Mouse (Mus musculus) intestine, embryonic 16.5 days (tissue): ENCODE data around the gene Olfr1414. TPM values are rescaled to one million over a fixed set of nuclear protein-coding genes. Genes with fewer than 3 reads are reported as not detected.

Experiments used
- ATAC-seq: fragments of 200-750 bp; cut with Nextera tagmentation; 2 replicates; pipeline ENCODE4 v1.8.0; 2017; ENCODE audit warnings: moderate TSS enrichment, moderate library complexity
- H3K27ac ChIP-seq: fragments of 300-500 bp; sonication (generic); 2 replicates; pipeline ENCODE4 v1.5.1; 2014; ENCODE audit warnings: mild to moderate bottlenecking, low read length
- H3K27me3 ChIP-seq: fragments of 300-500 bp; sonication (generic); replicated peaks from 2 replicates; pipeline ENCODE4 v1.6.1; 2014; ENCODE audit warnings: low read length, control low read depth, mixed read lengths; ENCODE audit not compliant: control insufficient read depth, insufficient read depth
- H3K36me3 ChIP-seq: fragments of 300-500 bp; sonication (generic); 2 replicates; pipeline ENCODE4 v1.6.1; 2014; ENCODE audit warnings: low read length, control low read depth; ENCODE audit not compliant: control insufficient read depth, insufficient read depth
- H3K4me1 ChIP-seq: fragments of 300-500 bp; sonication (generic); 2 replicates; pipeline ENCODE4 v1.6.1; 2014; ENCODE audit warnings: low read length, control low read depth, mixed read lengths; ENCODE audit not compliant: control insufficient read depth, insufficient read depth
- H3K4me2 ChIP-seq: fragments of 300-500 bp; sonication (generic); 2 replicates; pipeline ENCODE4 v1.6.1; 2014; ENCODE audit warnings: low read depth, low read length, control low read depth
- H3K4me3 ChIP-seq: fragments of 300-500 bp; sonication (generic); 2 replicates; pipeline ENCODE4 v1.5.1; 2014; ENCODE audit warnings: mild to moderate bottlenecking, low read length
- H3K9ac ChIP-seq: fragments of 300-500 bp; sonication (generic); 2 replicates; pipeline ENCODE4 v1.6.1; 2014; ENCODE audit warnings: low read depth, low read length
- H3K9me3 ChIP-seq: fragments of 300-500 bp; sonication (generic); 2 replicates; pipeline ENCODE4 v1.6.1; 2016; ENCODE audit warnings: low read length, control low read depth; ENCODE audit not compliant: control insufficient read depth
- WGBS: fragments of 180-500 bp; shearing (Covaris S2); extraction: QIAGEN DNeasy Blood & Tissue Kit; methylation state at CpG from one replicate; pipeline ENCODE4 v1.1.7; 2014; 5-methylcytosine and 5-hydroxymethylcytosine counted together
- microRNA-seq: library from miRNA; unstranded; fragments of <30 nt; microRNA quantifications from one replicate; pipeline ENCODE4, GENCODE M21; 2016
- polyA plus RNA-seq: library from polyadenylated mRNA; unstranded; fragments of >200 nt; fragmentation: Nextera tagmentation; extraction: Ambion mirVana; gene quantifications from 2 replicates; pipeline ENCODE4 v1.2.1, GENCODE M21; 2015

Gene Olfr1414
- polyA plus RNA-seq, 1 experiment from 2014 or later: not detected

DNA sequence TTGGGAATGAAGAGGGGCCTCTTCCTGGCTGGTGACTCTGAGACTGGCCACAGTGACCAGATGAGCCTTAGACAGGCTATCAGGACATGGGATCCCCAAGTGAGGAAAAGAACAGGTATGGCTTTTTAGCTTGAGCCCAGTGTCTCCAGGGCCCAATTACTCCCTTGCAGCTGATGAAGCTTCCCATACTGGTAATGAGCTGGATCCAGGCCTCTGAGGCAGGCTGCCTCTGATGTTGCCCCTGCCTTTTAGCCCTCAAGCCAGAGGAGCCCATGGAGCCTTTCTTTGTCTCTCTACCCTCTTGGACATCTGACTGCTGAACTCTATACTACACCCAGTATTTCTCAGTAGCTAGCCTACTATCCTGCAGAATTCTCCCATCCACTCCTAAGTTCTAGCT lies 33.4 kb downstream of the Olfr1414 start, which contains the start of gene Olfr1416:
Gene Olfr1416 (minus strand): TSS at position 101 of the 400 bp plus-strand sequence.
- no peaks in the 10 kb centered on the region for H3K36me3 ChIP-seq
- H3K27ac ChIP-seq: no peak within 1 kb of the TSS
- H3K9ac ChIP-seq: no peak within 1 kb of the TSS
- H3K4me3 ChIP-seq: no peak within 1 kb of the TSS
- H3K4me2 ChIP-seq: no peak within 1 kb of the TSS
- ATAC-seq: no peak
- 0 out of 2 replicates have a peak, but pooled peaks cover 2% of the 10 kb centered on the region for H3K27me3 ChIP-seq
- H3K4me1 ChIP-seq: no peaks in the 10 kb centered on the region
- H3K9me3 ChIP-seq: no peaks in the 10 kb centered on the region

DNA sequence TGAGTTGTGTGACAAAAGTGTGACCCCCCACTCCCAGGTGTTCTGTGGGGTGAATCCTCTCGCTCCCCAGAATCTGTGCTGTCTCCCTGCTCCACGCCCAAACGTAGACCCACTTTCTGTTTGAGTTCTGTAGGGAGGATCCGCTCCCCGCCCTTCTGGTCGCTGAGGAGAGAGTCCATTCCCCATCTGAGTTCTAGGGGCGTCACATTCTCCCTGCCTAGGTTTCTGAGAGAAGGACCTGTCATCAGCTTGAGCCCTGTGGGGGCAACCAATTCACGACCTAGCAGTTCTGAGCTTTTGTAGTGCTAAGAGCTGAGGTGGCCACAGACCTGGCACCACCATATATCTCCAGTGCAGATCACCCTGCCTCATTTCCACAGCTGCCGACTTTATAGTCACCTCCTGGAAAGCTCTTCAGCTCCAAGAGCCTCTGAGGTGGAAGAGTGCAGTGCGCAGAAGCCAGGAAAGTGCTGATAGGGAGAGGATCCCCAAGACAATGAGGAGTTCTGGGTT lies 44.3 kb downstream of the Olfr1414 start:
- WGBS: 2% methylated on average over 10 of the region's 10 CpGs
- Histone ChIP-seq H3K4me1 (peaks cover 13% of the 10 kb centered on the region; the same call in 1 of the 2 replicates), H3K27me3 (no peaks in the 10 kb centered on the region; the same call in 1 of the 2 replicates), H3K27ac (peak overlapping the region; percentile 33), H3K9me3 (no peaks in the 10 kb centered on the region), H3K4me2 (peak overlapping the region; percentile 92), H3K36me3 (peaks cover 2% of the 10 kb centered on the region; the same call in 1 of the 2 replicates), H3K4me3 (peak overlapping the region; percentile 94), H3K9ac (peak overlapping the region; percentile 75)
- peak; percentile 78 for ATAC-seq

DNA sequence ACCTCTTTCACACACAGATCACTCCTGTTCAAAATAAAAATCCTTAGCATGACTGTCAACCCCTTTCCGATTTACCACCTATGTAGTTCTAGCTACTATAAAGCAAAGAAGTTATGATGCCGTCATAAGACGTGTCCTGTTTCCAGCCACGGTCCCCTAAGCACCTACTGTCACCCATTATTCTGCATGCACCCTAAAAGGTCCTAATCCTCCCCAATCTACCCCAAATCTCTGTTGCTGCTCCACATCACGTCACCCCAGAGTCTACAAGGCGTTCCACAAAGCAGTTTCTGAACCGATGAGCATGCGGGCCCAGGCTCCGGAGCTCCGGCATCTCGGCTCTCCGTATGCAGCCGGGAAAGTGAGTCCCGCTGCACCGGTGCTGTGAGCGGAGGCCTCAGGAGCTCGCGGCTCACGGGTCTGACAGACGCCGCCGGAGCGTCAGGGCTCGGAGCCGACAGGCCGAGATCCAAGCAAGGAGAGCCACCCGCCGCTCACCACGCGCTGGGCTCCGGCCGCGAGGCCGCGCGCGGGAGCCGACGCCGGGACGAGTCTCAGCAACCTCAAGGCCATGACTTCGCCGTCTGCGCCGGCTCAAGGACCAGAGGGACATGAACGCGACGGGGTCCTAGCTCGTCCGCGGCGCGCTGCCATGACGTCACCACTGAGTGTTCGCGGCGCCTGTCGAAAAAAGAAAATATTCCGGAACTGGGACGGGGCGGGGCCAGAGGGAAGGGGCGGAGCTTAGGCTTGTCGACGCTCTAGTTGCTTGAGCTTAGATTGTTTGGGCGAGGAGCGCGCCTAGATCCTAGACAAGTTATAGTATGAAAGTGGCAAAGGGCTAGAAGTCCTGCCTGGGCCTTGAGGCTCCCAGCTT lies 45.1 kb downstream of the Olfr1414 start, which contains the start of gene Ndufa10:
Gene Ndufa10 (minus strand): TSS at position 696 of the 877 bp plus-strand sequence.
- peaks cover 4% of the 10 kb centered on the region; the same call in 1 of the 2 replicates for H3K36me3 ChIP-seq
- peak; percentile 95 for ATAC-seq
- H3K27ac ChIP-seq: peak within 1 kb of the TSS; percentile 76
- no peaks in the 10 kb centered on the region; the same call in 1 of the 2 replicates for H3K27me3 ChIP-seq
- H3K4me3 ChIP-seq: peak within 1 kb of the TSS; percentile 94
- H3K9me3 ChIP-seq: no peaks in the 10 kb centered on the region
- H3K4me2 ChIP-seq: peak within 1 kb of the TSS; percentile 92
- under 1% methylated on average over 67 of the region's 67 CpGs for WGBS
- H3K4me1 ChIP-seq: peaks cover 13% of the 10 kb centered on the region; the same call in 1 of the 2 replicates
- peak within 1 kb of the TSS; percentile 96 for H3K9ac ChIP-seq

DNA sequence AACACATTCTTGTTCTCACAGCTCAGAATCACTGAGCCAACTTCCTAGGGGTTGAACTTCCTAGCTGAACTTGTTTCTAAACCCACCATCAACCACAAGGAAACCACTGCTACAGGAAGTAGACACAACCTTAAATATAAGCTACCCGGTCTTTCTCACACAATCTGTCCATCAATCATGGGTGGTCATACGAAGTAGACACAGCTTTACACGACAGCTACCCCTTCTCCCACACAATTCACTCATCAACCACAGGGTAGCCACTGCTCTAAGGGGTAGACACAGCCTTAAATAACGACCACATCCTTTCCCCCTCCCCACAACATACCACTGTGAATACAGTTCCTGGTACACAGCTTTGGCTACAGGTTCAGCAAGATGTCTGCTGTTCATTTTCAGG lies 49.6 kb downstream of the Olfr1414 start:
- peaks cover 8% of the 10 kb centered on the region; the same call in 1 of the 2 replicates for H3K4me1 ChIP-seq
- no peak overlapping the region for H3K4me2 ChIP-seq
- ATAC-seq: no peak
- H3K36me3 ChIP-seq: peaks cover 22% of the 10 kb centered on the region
- no peaks in the 10 kb centered on the region for H3K27me3 ChIP-seq
- WGBS: 81% methylated on average over 4 of the region's 4 CpGs
- H3K9ac ChIP-seq: no peak overlapping the region
- H3K27ac ChIP-seq: no peak overlapping the region
- no peak overlapping the region for H3K4me3 ChIP-seq
- H3K9me3 ChIP-seq: no peaks in the 10 kb centered on the region

DNA sequence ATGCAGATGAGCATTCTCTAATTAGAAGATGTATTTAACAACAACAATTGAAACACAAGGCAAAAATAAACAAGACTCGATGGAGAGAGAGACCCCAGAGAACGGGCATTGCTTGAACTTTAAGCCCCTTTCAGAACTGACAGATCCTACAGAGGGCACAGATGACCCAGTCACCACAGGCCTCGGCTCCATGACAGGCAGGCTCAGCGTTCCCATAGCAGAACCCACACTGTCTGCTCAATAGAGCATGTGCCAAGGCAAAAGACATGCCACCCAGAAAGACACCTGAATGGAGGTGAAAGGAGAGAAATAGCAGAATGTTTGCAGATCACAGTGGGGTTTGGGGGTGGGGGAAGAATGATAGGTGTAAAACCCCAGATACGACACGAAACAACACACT lies 60.0 kb downstream of the Olfr1414 start:
- H3K4me1 ChIP-seq: no peaks in the 10 kb centered on the region
- WGBS: 90% methylated on average over 6 of the region's 6 CpGs
- no peak overlapping the region for H3K4me2 ChIP-seq
- no peak overlapping the region for H3K27ac ChIP-seq
- H3K27me3 ChIP-seq: no peaks in the 10 kb centered on the region
- H3K36me3 ChIP-seq: peaks cover 23% of the 10 kb centered on the region
- H3K9me3 ChIP-seq: no peaks in the 10 kb centered on the region
- H3K4me3 ChIP-seq: no peak overlapping the region
- no peak for ATAC-seq
- no peak overlapping the region for H3K9ac ChIP-seq

DNA sequence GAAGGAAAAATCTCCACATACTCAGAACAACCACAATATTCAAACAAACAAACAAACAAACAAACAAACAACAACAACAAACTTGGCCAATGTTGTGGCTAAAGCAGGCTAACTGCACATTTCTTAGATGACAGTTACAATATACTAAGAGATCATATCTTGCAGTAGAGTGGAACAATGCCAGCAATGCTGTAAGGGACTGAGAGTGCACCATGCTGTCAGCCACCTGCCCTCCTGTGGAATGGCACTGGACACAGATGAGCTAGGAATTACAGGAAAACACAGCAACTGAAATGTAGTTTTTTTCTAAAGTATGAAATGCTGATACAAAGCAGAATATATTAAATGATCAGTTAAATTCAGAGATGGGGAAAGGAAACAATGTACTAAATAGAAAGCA lies 60.7 kb downstream of the Olfr1414 start:
- H3K9ac ChIP-seq: no peak overlapping the region
- H3K9me3 ChIP-seq: no peaks in the 10 kb centered on the region
- no peak overlapping the region for H3K4me3 ChIP-seq
- no peaks in the 10 kb centered on the region for H3K4me1 ChIP-seq
- H3K36me3 ChIP-seq: peaks cover 21% of the 10 kb centered on the region
- no peaks in the 10 kb centered on the region for H3K27me3 ChIP-seq
- ATAC-seq: no peak
- H3K4me2 ChIP-seq: no peak overlapping the region
- no peak overlapping the region for H3K27ac ChIP-seq

Small RNA genes lying within 50 kb of the gene (microRNA-seq; reads per million reads assigned to microRNA genes)
- 3.4 reads per million, percentile 9 among the genes with 10 or more reads in this experiment for gene Mir6900

Other genes starting within 250 kb of the Olfr1414 start
- 400 and 411 TPM in 2 replicates for gene Ndufa10, start 44.8 kb downstream of the Olfr1414 start, polyA plus RNA-seq
- not detected in 2 replicates for gene Olfr1416, start 33.5 kb downstream of the Olfr1414 start, polyA plus RNA-seq
- gene Olfr1415, start 22.6 kb downstream of the Olfr1414 start, polyA plus RNA-seq: not detected in 2 replicates
- gene Olfr1413, start 52.7 kb upstream of the Olfr1414 start, polyA plus RNA-seq: not detected in 2 replicates
- gene Olfr1412, start 67.1 kb upstream of the Olfr1414 start, polyA plus RNA-seq: not detected in 2 replicates
- gene Olfr1411, start 75.8 kb upstream of the Olfr1414 start, polyA plus RNA-seq: not detected in 2 replicates
- not detected in 2 replicates for gene Olfr1410, start 87.1 kb upstream of the Olfr1414 start, polyA plus RNA-seq
- not detected in 2 replicates for gene Olfr12, start 99.1 kb upstream of the Olfr1414 start, polyA plus RNA-seq
- gene Cops9, start 123.3 kb upstream of the Olfr1414 start, polyA plus RNA-seq: 371 and 387 TPM in 2 replicates
- 0.31 TPM in 1 of 2 replicates, not detected in the other for gene Otos, start 130.2 kb upstream of the Olfr1414 start, polyA plus RNA-seq